Mouse (Mus musculus): Measurements from ENCODE around the gene Kcnj6. TPM values are rescaled to one million over a fixed set of nuclear protein-coding genes. Genes with fewer than 3 reads are reported as not detected.

The Kcnj6 gene
- polyA plus RNA-seq, 1 experiment from 2014 or later = 0.39 TPM

- Histone ChIP-seq H3K9ac (no peak overlapping the region), H3K27ac (no peak overlapping the region), H3K4me3 (no peak overlapping the region), H3K36me3 (no peaks in the 10 kb centered on the region), H3K4me2 (no peak overlapping the region), H3K4me1 (no peaks in the 10 kb centered on the region), H3K9me3 (no peaks in the 10 kb centered on the region), H3K27me3 (no peaks in the 10 kb centered on the region)
- 87% methylated on average over 2 of the region's 2 CpGs for WGBS
- ATAC-seq (ENCODE audit: insufficient number of reproducible peaks, insufficient read depth, low FRiP score, low TSS enrichment, low read depth) = no peak
These were observed 17.1 kb downstream of the Kcnj6 start for GRCm38 (mm10) chr16:94980374-94980773.

- WGBS = 77% methylated on average over 9 of the region's 9 CpGs
These were observed 18.0 kb downstream of the Kcnj6 start for GRCm38 (mm10) chr16:94979499-94979898.

DNA sequence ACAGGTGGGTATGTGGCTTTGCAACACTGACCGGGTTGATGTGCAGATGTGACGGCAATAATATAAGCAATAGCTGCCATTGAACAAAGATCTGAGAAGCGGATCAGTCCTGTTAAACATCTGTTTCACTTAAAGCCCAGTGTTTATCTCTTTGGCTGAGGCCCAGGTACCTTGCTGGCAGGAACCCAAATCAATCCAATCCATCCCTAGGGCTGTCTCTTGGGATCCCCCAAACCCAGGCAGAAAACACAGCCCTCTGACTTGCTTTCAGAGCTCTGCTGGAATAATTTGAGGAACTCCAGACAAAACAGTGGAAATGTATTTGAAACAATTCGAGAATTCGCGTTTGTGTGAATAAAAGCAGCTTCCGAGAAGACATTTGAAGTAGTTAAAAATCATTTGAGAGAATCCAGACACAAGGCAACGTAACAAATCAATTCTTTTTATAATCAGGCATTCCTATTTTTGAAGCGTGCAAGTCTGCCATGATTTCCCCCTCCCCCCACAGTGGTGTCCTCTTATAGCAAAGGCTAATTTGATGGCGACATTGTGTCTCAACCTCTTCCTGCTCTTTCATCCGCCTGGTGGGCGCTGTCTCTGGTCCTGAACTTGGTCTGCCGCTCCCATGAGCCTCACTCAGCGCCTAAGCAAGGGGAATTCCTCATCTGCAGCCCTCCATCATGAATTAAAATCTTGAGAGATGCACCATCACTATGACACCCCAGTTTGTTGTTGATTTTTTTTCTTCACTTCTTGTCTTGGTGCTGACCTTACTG lies 25.2 kb downstream of the Kcnj6 start:
- no peaks in the 10 kb centered on the region for H3K9me3 ChIP-seq
- WGBS = 25% methylated on average over 14 of the region's 14 CpGs
- peaks cover 14% of the 10 kb centered on the region for H3K4me1 ChIP-seq
- no peak overlapping the region for H3K4me3 ChIP-seq
- H3K27me3 ChIP-seq = no peaks in the 10 kb centered on the region
- no peak overlapping the region for H3K9ac ChIP-seq
- no peaks in the 10 kb centered on the region for H3K36me3 ChIP-seq
- no peak overlapping the region for H3K4me2 ChIP-seq
- H3K27ac ChIP-seq = no peak overlapping the region
- ATAC-seq (ENCODE audit: insufficient number of reproducible peaks, insufficient read depth, low FRiP score, low TSS enrichment, low read depth) = no peak

More at GRCm38 (mm10) chr16:94979499-94979898, 18.0 kb downstream of the Kcnj6 start:
- H3K4me3 ChIP-seq = no peak overlapping the region
- H3K27me3 ChIP-seq = no peaks in the 10 kb centered on the region
- no peaks in the 10 kb centered on the region for H3K9me3 ChIP-seq
- no peaks in the 10 kb centered on the region for H3K4me1 ChIP-seq
- no peaks in the 10 kb centered on the region for H3K36me3 ChIP-seq
- H3K27ac ChIP-seq = no peak overlapping the region
- no peak overlapping the region for H3K4me2 ChIP-seq
- H3K9ac ChIP-seq = no peak overlapping the region
- ATAC-seq (ENCODE audit: insufficient number of reproducible peaks, insufficient read depth, low FRiP score, low TSS enrichment, low read depth) = no peak

DNA sequence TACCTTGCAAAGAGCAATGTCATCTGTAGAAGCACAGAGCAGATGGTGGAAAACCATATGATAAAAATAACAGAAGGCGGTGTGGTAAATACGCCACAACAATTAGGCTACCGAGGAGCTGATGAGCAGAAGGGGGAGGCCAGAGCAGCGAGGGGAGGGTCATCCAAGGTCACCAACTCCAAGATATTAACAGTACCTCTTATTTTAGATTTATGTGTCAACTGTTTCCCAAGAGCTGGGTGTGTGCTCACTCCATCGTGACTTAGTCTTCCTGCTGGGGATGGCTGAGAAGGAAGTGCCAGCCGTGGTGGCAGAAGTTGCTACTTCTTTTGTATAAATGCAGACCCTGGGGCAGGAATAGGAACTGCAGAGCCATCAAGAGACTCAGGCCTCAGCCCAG lies 28.6 kb downstream of the Kcnj6 start:
- no peak overlapping the region for H3K9ac ChIP-seq
- peaks cover 14% of the 10 kb centered on the region for H3K4me1 ChIP-seq
- no peak overlapping the region for H3K4me2 ChIP-seq
- ATAC-seq (ENCODE audit: insufficient number of reproducible peaks, insufficient read depth, low FRiP score, low TSS enrichment, low read depth) = no peak
- 64% methylated on average over 6 of the region's 6 CpGs for WGBS
- no peaks in the 10 kb centered on the region for H3K36me3 ChIP-seq
- H3K27me3 ChIP-seq = no peaks in the 10 kb centered on the region
- H3K27ac ChIP-seq = no peak overlapping the region
- no peak overlapping the region for H3K4me3 ChIP-seq
- H3K9me3 ChIP-seq = no peaks in the 10 kb centered on the region

DNA sequence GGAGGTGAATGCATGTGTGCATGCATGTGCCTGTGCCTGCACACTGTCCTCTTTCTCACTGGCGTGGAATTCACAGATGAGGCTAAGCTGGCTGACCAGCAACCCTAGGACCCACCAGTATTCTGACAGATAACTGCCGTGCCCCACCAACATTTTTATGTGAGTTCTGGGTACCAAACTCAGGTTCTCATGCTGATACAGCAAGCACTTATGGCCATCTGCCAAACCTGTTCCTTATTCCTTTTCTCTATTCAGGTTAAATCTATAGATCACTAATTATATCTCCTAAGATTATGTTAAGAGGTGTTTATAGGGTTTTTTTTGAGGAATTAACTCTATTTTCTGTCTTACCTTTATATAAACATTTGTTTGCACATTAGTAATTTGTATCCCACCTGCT lies 29.0 kb downstream of the Kcnj6 start:
- Histone ChIP-seq H3K36me3 (no peaks in the 10 kb centered on the region), H3K27me3 (no peaks in the 10 kb centered on the region), H3K27ac (no peak overlapping the region), H3K9ac (no peak overlapping the region), H3K4me2 (no peak overlapping the region), H3K4me1 (peaks cover 14% of the 10 kb centered on the region), H3K4me3 (no peak overlapping the region), H3K9me3 (no peaks in the 10 kb centered on the region)
- ATAC-seq (ENCODE audit: insufficient number of reproducible peaks, insufficient read depth, low FRiP score, low TSS enrichment, low read depth) = no peak
- 92% methylated on average over 2 of the region's 2 CpGs for WGBS

DNA sequence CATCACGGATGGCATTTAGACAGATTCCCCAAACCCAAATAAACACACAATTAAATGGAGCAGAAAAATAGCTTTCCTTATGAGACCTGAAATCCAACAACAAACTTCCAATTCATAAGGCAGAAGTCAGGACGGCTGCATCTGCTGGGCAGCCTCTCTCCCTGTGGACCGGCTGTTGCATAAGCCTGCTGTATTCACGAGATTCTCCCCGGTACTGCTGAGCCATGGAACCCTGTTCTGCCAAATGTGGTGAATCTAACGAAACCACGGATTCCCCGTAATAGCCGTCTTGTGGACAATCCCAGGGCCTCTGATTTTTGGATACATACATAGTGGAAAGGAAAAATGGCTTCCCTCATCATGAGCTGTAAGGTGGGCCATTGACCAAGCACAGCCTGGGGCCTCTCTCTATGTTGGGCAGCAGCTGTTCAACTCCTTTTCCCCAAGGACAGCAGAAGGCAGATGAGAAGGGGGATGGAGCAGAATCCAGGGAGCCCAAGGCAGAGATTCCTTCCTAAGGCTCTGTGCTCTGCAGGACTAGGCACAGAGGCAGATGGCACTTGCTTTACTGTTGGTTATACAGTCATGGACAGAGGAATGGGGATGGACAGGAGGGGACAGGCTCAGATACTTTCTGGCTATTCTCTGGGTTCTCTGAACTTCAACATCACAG lies 40.2 kb downstream of the Kcnj6 start:
- H3K4me2 ChIP-seq = no peak overlapping the region
- H3K9me3 ChIP-seq = no peaks in the 10 kb centered on the region
- ATAC-seq (ENCODE audit: insufficient number of reproducible peaks, insufficient read depth, low FRiP score, low TSS enrichment, low read depth) = no peak
- no peak overlapping the region for H3K27ac ChIP-seq
- no peaks in the 10 kb centered on the region for H3K36me3 ChIP-seq
- no peak overlapping the region for H3K4me3 ChIP-seq
- H3K4me1 ChIP-seq = peaks cover 9% of the 10 kb centered on the region
- no peak overlapping the region for H3K9ac ChIP-seq
- 74% methylated on average over 9 of the region's 9 CpGs for WGBS
- H3K27me3 ChIP-seq = no peaks in the 10 kb centered on the region

DNA sequence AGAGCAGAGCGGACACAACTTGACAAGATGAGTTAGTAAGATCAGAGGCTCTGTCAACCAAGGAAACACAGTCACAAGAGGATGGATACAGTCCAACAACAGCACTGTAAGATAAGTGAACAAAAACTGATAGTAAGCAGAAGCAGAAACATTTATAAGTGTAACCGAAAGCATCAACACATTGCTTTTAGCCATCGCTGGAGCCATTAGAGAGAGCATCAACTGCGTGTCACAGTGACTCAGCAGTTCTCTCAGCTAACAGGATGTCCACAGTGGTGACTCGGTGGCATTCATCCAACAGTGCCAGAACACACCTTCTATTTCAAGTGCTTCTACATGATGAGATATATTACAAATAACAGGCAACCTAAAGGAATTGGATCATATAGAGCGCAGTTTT lies 41.1 kb downstream of the Kcnj6 start:
- no peaks in the 10 kb centered on the region for H3K27me3 ChIP-seq
- ATAC-seq (ENCODE audit: insufficient number of reproducible peaks, insufficient read depth, low FRiP score, low TSS enrichment, low read depth) = no peak
- no peak overlapping the region for H3K4me2 ChIP-seq
- no peak overlapping the region for H3K4me3 ChIP-seq
- WGBS = 88% methylated on average over 6 of the region's 6 CpGs
- H3K9ac ChIP-seq = no peak overlapping the region
- no peak overlapping the region for H3K27ac ChIP-seq
- H3K4me1 ChIP-seq = peaks cover 9% of the 10 kb centered on the region
- H3K9me3 ChIP-seq = no peaks in the 10 kb centered on the region
- H3K36me3 ChIP-seq = no peaks in the 10 kb centered on the region

DNA sequence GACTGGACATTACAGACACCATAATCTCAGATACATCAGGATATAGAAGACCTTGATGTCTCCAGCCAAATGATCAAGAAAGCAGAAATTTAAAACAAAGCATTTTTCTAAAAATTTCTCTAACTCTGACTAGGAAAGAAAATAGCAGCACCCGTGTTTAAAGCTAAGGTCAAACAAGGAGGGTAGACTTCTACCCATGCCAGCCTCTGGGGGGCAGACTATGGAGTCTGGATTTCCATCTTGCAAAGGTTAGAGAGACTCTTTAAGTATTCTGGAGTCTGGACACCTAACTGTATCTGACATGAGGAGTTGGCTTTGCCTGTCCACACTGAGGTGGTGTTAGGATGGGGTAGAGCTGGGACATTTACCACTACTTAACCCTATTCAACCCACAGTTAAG lies 44.2 kb downstream of the Kcnj6 start:
- Histone ChIP-seq H3K4me2 (no peak overlapping the region), H3K9ac (no peak overlapping the region), H3K4me3 (no peak overlapping the region), H3K27me3 (no peaks in the 10 kb centered on the region), H3K36me3 (no peaks in the 10 kb centered on the region), H3K4me1 (no peaks in the 10 kb centered on the region), H3K9me3 (no peaks in the 10 kb centered on the region), H3K27ac (no peak overlapping the region)
- WGBS = 77% methylated on average over 1 of the region's 1 CpGs
- no peak for ATAC-seq (ENCODE audit: insufficient number of reproducible peaks, insufficient read depth, low FRiP score, low TSS enrichment, low read depth)

GRCm38 (mm10) chr16:94949172-94949571 lies 48.3 kb downstream of the Kcnj6 start:
- ATAC-seq (ENCODE audit: insufficient number of reproducible peaks, insufficient read depth, low FRiP score, low TSS enrichment, low read depth) = no peak
- 83% methylated on average over 7 of the region's 7 CpGs for WGBS
- no peaks in the 10 kb centered on the region for H3K27me3 ChIP-seq

GRCm38 (mm10) chr16:94946848-94947247 lies 50.7 kb downstream of the Kcnj6 start:
- Histone ChIP-seq H3K9ac (no peak overlapping the region), H3K4me2 (no peak overlapping the region), H3K36me3 (no peaks in the 10 kb centered on the region), H3K9me3 (no peaks in the 10 kb centered on the region), H3K27ac (no peak overlapping the region), H3K27me3 (no peaks in the 10 kb centered on the region), H3K4me3 (no peak overlapping the region), H3K4me1 (peaks cover 6% of the 10 kb centered on the region; the same call in 1 of the 2 replicates)
- no peak for ATAC-seq (ENCODE audit: insufficient number of reproducible peaks, insufficient read depth, low FRiP score, low TSS enrichment, low read depth)
- 63% methylated on average over 5 of the region's 5 CpGs for WGBS

More at GRCm38 (mm10) chr16:94949172-94949571, 48.3 kb downstream of the Kcnj6 start:
- Histone ChIP-seq H3K9ac (no peak overlapping the region), H3K4me2 (no peak overlapping the region), H3K27ac (no peak overlapping the region), H3K4me1 (peaks cover 6% of the 10 kb centered on the region; the same call in 1 of the 2 replicates), H3K4me3 (no peak overlapping the region), H3K36me3 (no peaks in the 10 kb centered on the region), H3K9me3 (no peaks in the 10 kb centered on the region)

DNA sequence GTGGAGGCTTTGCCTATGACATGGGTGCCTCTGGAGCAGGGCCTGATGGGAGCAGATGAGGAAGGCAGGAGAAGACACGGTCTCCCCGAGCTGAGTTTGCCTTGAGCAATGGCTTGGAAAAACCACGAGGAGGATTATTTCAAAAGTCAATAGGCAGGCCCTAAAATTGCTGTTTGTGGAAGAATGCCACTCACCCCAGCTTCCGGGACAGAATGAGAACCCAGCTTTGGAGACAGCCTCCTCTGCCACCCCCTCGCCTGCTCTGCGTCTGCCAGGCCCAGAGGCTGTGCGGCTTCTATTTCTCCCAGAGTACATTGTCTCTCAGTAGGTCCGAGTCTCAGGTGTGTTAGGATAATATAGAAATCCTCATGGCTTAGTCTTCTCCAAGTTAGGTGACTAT lies 64.8 kb downstream of the Kcnj6 start:
- Histone ChIP-seq H3K27me3 (no peaks in the 10 kb centered on the region), H3K9ac (no peak overlapping the region), H3K27ac (no peak overlapping the region), H3K4me2 (no peak overlapping the region), H3K9me3 (no peaks in the 10 kb centered on the region), H3K4me1 (peaks cover 18% of the 10 kb centered on the region), H3K36me3 (no peaks in the 10 kb centered on the region), H3K4me3 (no peak overlapping the region)
- ATAC-seq (ENCODE audit: insufficient number of reproducible peaks, insufficient read depth, low FRiP score, low TSS enrichment, low read depth) = no peak
- 62% methylated on average over 8 of the region's 8 CpGs for WGBS

Measured in embryonic facial prominence, embryonic 13.5 days (tissue).